Mouse (Mus musculus): ENCODE data around the gene Ddx19b. TPM values are rescaled to one million over a fixed set of nuclear protein-coding genes. Genes with fewer than 3 reads are reported as not detected.

Gene Ddx19b
- polyA plus RNA-seq (2017; shearing (Covaris generic)), result 10 to 100 TPM; 11.6 to 15.3 TPM

DNA sequence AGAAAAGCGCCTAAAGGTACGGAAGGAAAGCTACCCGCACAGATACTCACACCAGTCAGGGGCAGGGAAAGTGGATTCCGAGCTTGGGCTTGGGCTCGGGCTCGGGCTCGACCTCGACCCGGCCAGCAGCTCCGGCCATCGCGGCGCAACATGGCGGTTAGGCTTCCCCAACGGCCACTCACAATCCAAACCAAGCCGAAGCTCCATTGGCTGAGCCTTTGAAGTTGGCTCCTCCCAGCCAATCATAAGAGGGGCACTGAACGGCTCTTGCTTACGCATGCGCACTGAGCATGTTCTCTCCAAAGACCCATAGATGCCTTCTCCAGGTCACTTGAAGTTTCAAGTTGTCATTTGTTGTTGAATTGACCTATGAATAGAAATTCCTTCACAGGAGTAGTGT is at the start of gene Ddx19b:
Gene Ddx19b (minus strand): TSS at position 180 of the 400 bp plus-strand sequence.

DNA sequence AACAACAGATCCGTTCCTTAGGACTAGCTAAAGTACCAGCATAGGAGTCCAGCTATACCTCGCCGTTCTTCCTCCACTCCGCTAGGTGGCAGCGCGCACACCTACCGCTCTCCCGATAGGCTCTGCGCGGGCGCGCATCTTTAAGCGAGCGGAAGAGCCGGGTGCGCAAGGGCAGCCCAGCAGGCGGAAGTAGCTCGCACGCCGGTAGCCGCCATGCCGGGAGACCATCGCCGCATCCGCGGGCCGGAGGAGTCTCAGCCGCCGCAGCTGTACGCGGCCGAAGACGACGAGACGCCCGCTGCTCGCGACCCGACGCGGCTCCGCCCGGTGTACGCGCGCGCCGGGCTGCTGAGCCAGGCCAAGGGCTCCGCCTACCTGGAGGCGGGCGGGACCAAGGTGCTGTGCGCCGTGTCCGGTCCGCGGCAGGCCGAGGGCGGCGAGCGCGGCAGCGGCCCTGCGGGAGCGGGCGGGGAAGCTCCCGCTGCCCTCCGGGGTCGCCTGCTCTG is 24.7 kb upstream of the Ddx19b start, which contains the start of gene Exosc6:
Gene Exosc6 (plus strand): TSS at position 182 of the 506 bp plus-strand sequence.

DNA sequence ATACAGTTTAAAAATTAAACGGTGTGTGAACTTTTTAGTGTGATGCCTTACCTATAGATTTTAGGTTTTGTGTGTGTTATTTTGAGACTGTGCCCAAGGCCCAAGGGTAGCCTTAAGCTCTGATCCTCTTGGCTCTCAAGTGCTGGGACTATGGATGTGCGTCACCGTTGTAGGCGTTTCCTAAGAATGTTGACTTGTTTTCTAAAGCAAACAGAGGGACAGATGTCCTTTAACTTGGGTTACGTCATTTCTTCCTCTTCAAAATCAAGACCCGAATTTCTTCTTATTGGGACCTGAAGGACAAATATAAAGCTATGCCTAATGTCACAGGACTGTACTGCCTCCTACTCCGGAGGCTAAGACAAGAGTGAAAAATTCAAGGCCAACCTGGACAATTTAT is 1.4 kb upstream of the Ddx19b start, which contains the start of gene Aars:
Gene Aars (plus strand): TSS at position 229 of the 400 bp plus-strand sequence.

DNA sequence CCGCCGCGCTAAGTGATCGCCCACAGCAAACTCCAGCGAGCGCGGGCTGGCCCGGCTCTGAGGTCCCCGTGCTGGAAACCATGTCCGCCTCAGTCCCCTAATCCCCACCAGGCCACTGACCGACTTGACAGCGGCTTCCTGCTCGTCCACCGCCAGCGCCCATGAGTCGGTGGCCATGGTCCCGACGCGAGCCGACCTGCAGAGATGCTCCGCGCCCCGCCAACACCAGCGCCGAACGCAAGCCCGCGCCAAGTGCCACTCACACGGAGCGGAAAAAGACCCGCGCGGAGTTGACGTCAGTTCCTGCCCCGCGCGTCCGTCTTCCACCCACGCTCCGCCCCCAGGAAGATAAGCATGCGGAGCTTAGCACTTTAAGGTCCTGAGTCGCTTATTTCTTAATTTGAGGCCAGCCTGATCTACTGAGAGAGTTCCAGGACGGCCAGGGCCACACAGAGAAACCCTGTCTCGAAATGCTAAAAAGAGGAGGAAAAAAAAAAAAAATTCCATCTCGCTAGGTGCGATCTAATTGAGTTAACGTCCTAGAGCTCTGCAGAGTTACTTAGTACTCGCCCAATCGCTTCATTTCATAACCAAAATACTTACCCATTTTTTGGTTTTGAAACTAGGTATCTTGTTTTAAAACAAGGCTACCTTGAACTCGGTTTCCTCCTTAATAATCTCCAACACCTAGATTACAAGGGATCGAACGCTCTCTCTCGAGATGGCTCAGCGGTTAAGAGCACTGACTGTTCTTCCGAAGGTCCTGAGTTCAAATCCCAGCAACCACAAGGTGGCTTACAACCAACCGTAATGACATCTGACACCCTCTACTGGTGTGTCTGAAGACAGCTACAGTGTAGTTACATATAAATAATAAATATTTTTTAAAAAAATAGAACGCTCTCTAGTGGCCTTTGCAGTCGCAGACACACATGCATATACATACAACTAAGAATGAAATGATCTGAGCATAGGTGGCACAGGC is 33.7 kb downstream of the Ddx19b start, which contains the start of gene Ddx19a:
Gene Ddx19a (minus strand): TSS at position 254 of the 985 bp plus-strand sequence.

Other genes starting within 250 kb of the Ddx19b start
- 1 to 10 TPM in 1 of 2 experiments, under 1 TPM in 1; 0.12 to 3.5 TPM for gene Il34, start 225.8 kb downstream of the Ddx19b start, polyA plus RNA-seq (2017; shearing (Covaris generic))
- 10 to 100 TPM; 50.3 to 57.3 TPM for gene Cog4, start 185.2 kb downstream of the Ddx19b start, polyA plus RNA-seq (2017; shearing (Covaris generic))
- gene Sf3b3, start 185.0 kb downstream of the Ddx19b start, polyA plus RNA-seq (2017; shearing (Covaris generic)), result 100 to 1,000 TPM; 162 to 164 TPM
- 10 to 100 TPM in 1 of 2 experiments, 1 to 10 TPM in 1; 8.0 to 10.4 TPM for gene Fuk, start 129.3 kb downstream of the Ddx19b start, polyA plus RNA-seq (2017; shearing (Covaris generic))
- gene St3gal2, start 111.8 kb downstream of the Ddx19b start, polyA plus RNA-seq (2017; shearing (Covaris generic)), result 10 to 100 TPM; 26.4 to 42.2 TPM
- gene Ddx19a, start 34.0 kb downstream of the Ddx19b start, polyA plus RNA-seq (2017; shearing (Covaris generic)), result 10 to 100 TPM; 22.0 to 25.7 TPM
- gene Aars, start 1.4 kb upstream of the Ddx19b start, polyA plus RNA-seq (2017; shearing (Covaris generic)), result 10 to 100 TPM; 41.4 to 51.0 TPM
- 10 to 100 TPM; 26.5 to 43.9 TPM for gene Exosc6, start 24.6 kb upstream of the Ddx19b start, polyA plus RNA-seq (2017; shearing (Covaris generic))
- under 1 TPM; 0.20 to 0.34 TPM for gene Clec18a, start 60.7 kb upstream of the Ddx19b start, polyA plus RNA-seq (2017; shearing (Covaris generic))
- 10 to 100 TPM; 15.4 to 19.4 TPM for gene Pdpr, start 62.9 kb upstream of the Ddx19b start, polyA plus RNA-seq (2017; shearing (Covaris generic))
- 10 to 100 TPM; 77.6 to 91.4 TPM for gene Glg1, start 227.5 kb upstream of the Ddx19b start, polyA plus RNA-seq (2017; shearing (Covaris generic))

All from inflammation-experienced regulatory T-cells (primary cell).